Mouse (Mus musculus) midbrain, embryonic 15.5 days (tissue): ENCODE data around the gene Ntn1. TPM values are rescaled to one million over a fixed set of nuclear protein-coding genes. Genes with fewer than 3 reads are reported as not detected.
A peak's percentile ranks its signal among the peaks of the same experiment; 100 is the strongest.

Source experiments
- ATAC-seq: fragments of 200-750 bp; cut with Nextera tagmentation; replicated peaks from 2 replicates; pipeline ENCODE4 v1.8.0; 2017; ENCODE audit warnings: moderate TSS enrichment
- H3K27ac ChIP-seq: fragments of 300-500 bp; sonication (generic); 2 replicates; pipeline ENCODE4 v1.5.1; 2015; ENCODE audit warnings: mild to moderate bottlenecking, inconsistent platforms
- H3K27me3 ChIP-seq: fragments of 300-500 bp; sonication (generic); replicated peaks from 2 replicates; pipeline ENCODE4 v1.6.1; 2015; ENCODE audit warnings: inconsistent platforms
- H3K36me3 ChIP-seq: fragments of 300-500 bp; sonication (generic); replicated peaks from 2 replicates; pipeline ENCODE4 v1.6.1; 2015; ENCODE audit warnings: inconsistent platforms
- H3K4me1 ChIP-seq: fragments of 300-500 bp; sonication (generic); 2 replicates; pipeline ENCODE4 v1.6.1; 2015; ENCODE audit warnings: inconsistent platforms
- H3K4me2 ChIP-seq: fragments of 300-500 bp; sonication (generic); 2 replicates; pipeline ENCODE4 v1.6.1; 2015; ENCODE audit warnings: inconsistent platforms, mild to moderate bottlenecking, moderate library complexity
- H3K4me3 ChIP-seq: fragments of 300-500 bp; sonication (generic); 2 replicates; pipeline ENCODE4 v1.5.1; 2015; ENCODE audit warnings: mild to moderate bottlenecking, inconsistent platforms
- H3K9ac ChIP-seq: fragments of 300-500 bp; sonication (generic); 2 replicates; pipeline ENCODE4 v1.6.1; 2015; ENCODE audit warnings: mild to moderate bottlenecking, inconsistent platforms
- H3K9me3 ChIP-seq: fragments of 300-500 bp; sonication (generic); 2 replicates; pipeline ENCODE4 v1.6.1; 2016; ENCODE audit warnings: inconsistent platforms
- WGBS: fragments of 180-500 bp; shearing (Covaris S2); methylation state at CpG from one replicate; pipeline ENCODE4 v1.1.7; 2015; ENCODE audit warnings: mixed read lengths; 5-methylcytosine and 5-hydroxymethylcytosine counted together
- polyA plus RNA-seq: library from polyadenylated mRNA; unstranded; fragments of >200 nt; fragmentation: Nextera tagmentation; extraction: Ambion mirVana; gene quantifications from 2 replicates; pipeline ENCODE4 v1.2.1, GENCODE M21; 2015

Gene Ntn1
- polyA plus RNA-seq, 1 experiment from 2014 or later: 23.2 TPM

- H3K36me3 ChIP-seq: no peaks in the 10 kb centered on the region
- H3K27ac ChIP-seq: no peak overlapping the region
- no peak for ATAC-seq
- no peaks in the 10 kb centered on the region for H3K9me3 ChIP-seq
- no peak overlapping the region for H3K9ac ChIP-seq
- no peak overlapping the region for H3K4me3 ChIP-seq
- no peak overlapping the region for H3K4me2 ChIP-seq
- no peaks in the 10 kb centered on the region for H3K27me3 ChIP-seq
- H3K4me1 ChIP-seq: peaks cover 28% of the 10 kb centered on the region
- 88% methylated on average over 3 of the region's 3 CpGs for WGBS
Observed at GRCm38 (mm10) chr11:68213896-68214295, 186.7 kb downstream of the Ntn1 start.

GRCm38 (mm10) chr11:68211924-68212578, 188.6 kb downstream of the Ntn1 start:
- H3K27me3 ChIP-seq: no peaks in the 10 kb centered on the region
- no peak overlapping the region for H3K4me3 ChIP-seq
- H3K9ac ChIP-seq: no peak overlapping the region
- no peak overlapping the region for H3K27ac ChIP-seq
- no peaks in the 10 kb centered on the region for H3K9me3 ChIP-seq
- 62% methylated on average over 8 of the region's 8 CpGs for WGBS
- no peak overlapping the region for H3K4me2 ChIP-seq
- no peak for ATAC-seq
- H3K4me1 ChIP-seq: peaks cover 28% of the 10 kb centered on the region
- H3K36me3 ChIP-seq: no peaks in the 10 kb centered on the region

DNA sequence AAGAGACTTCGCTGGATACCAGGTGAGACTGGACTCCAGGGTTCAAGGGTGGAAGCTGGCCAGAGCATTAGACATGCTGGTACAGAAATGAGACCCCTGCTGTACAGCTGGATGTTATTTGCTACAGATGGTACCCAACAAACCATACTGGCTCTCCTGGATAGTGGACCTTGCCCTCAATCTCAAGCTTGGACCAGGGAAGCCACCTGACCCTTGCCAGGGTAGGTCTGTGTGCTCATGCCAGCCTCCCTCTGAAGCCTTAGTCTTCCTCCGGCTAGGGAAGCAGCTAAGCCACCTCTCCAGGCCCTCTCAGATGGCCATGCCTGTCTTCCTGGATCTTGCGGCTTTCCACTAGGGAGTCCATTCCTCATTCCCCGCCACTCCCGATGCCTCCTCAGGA, 189.9 kb downstream of the Ntn1 start:
- WGBS: 91% methylated on average over 5 of the region's 5 CpGs
- no peaks in the 10 kb centered on the region for H3K27me3 ChIP-seq
- H3K9ac ChIP-seq: no peak overlapping the region
- no peaks in the 10 kb centered on the region for H3K36me3 ChIP-seq
- no peak overlapping the region for H3K4me2 ChIP-seq
- no peak overlapping the region for H3K4me3 ChIP-seq
- H3K9me3 ChIP-seq: no peaks in the 10 kb centered on the region
- ATAC-seq: no peak
- 0 out of 2 replicates have a peak overlapping the region, but pooled peaks have one; percentile 2 for H3K27ac ChIP-seq
- peaks cover 20% of the 10 kb centered on the region for H3K4me1 ChIP-seq

GRCm38 (mm10) chr11:68209506-68209905, 191.1 kb downstream of the Ntn1 start:
- peaks cover 8% of the 10 kb centered on the region for H3K4me1 ChIP-seq
- H3K36me3 ChIP-seq: no peaks in the 10 kb centered on the region
- H3K4me2 ChIP-seq: no peak overlapping the region
- no peaks in the 10 kb centered on the region for H3K9me3 ChIP-seq
- 95% methylated on average over 4 of the region's 4 CpGs for WGBS
- H3K27me3 ChIP-seq: 0 out of 2 replicates have a peak, but pooled peaks cover 2% of the 10 kb centered on the region
- no peak overlapping the region for H3K9ac ChIP-seq
- ATAC-seq: no peak
- H3K4me3 ChIP-seq: no peak overlapping the region
- H3K27ac ChIP-seq: no peak overlapping the region

GRCm38 (mm10) chr11:68208582-68208981, 192.0 kb downstream of the Ntn1 start:
- Histone ChIP-seq H3K4me3 (no peak overlapping the region), H3K9me3 (no peaks in the 10 kb centered on the region), H3K9ac (no peak overlapping the region), H3K4me1 (0 out of 2 replicates have a peak, but pooled peaks cover under 1% of the 10 kb centered on the region), H3K27me3 (0 out of 2 replicates have a peak, but pooled peaks cover 4% of the 10 kb centered on the region), H3K36me3 (no peaks in the 10 kb centered on the region), H3K4me2 (no peak overlapping the region), H3K27ac (no peak overlapping the region)
- no peak for ATAC-seq
- WGBS: 93% methylated on average over 1 of the region's 1 CpGs

- no peak overlapping the region for H3K27ac ChIP-seq
- no peak for ATAC-seq
- WGBS: 89% methylated on average over 2 of the region's 2 CpGs
Observed at GRCm38 (mm10) chr11:68208023-68208422, 192.6 kb downstream of the Ntn1 start.

DNA sequence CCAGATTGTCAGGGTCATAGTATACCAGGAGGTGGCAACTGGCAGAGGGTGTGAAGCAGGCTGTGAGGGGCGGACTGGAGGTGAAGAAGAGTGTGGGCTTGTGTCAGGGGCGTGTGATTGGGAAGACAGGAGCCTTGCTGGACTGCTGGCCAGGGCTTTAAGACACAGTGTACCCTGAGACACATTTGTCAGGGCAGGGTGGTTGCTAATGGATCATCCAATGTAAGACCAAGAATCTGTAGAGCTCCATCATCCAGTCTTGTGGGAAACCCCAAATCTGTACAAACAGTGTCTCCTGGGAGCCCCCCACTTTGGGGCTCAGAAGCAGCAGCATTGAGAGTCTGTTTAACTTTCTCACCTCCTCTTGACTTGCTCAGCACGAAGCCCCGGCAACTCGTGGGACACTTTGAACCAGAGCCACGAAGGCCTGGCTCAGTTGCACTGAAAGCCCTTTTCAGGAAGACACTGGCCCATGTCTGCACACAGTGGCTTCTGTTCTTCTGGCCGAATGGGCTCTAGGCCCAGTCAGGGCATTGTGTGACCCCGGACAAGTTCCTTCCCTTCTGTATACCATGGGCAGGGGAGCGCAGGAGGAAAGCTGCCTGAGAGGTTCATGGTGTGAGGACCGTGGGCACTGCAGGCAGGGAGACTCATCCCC, 194.9 kb downstream of the Ntn1 start:
- peaks cover 3% of the 10 kb centered on the region; the same call in 1 of the 2 replicates for H3K4me1 ChIP-seq
- 88% methylated on average over 10 of the region's 10 CpGs for WGBS
- H3K4me3 ChIP-seq: no peak overlapping the region
- H3K36me3 ChIP-seq: no peaks in the 10 kb centered on the region
- H3K9me3 ChIP-seq: no peaks in the 10 kb centered on the region
- no peak overlapping the region for H3K4me2 ChIP-seq
- H3K27ac ChIP-seq: no peak overlapping the region
- H3K9ac ChIP-seq: no peak overlapping the region
- ATAC-seq: 0 out of 2 replicates have a peak, but pooled peaks have one; percentile 17
- H3K27me3 ChIP-seq: 0 out of 2 replicates have a peak, but pooled peaks cover 4% of the 10 kb centered on the region

More at GRCm38 (mm10) chr11:68208023-68208422, 192.6 kb downstream of the Ntn1 start:
- H3K4me3 ChIP-seq: no peak overlapping the region
- no peaks in the 10 kb centered on the region for H3K9me3 ChIP-seq
- no peaks in the 10 kb centered on the region for H3K36me3 ChIP-seq
- no peak overlapping the region for H3K9ac ChIP-seq
- 0 out of 2 replicates have a peak, but pooled peaks cover 4% of the 10 kb centered on the region for H3K27me3 ChIP-seq
- H3K4me2 ChIP-seq: no peak overlapping the region
- H3K4me1 ChIP-seq: no peaks in the 10 kb centered on the region

GRCm38 (mm10) chr11:68204407-68204806, 196.2 kb downstream of the Ntn1 start:
- H3K4me2 ChIP-seq: no peak overlapping the region

GRCm38 (mm10) chr11:68203658-68204315, 196.8 kb downstream of the Ntn1 start:
- WGBS: 74% methylated on average over 10 of the region's 10 CpGs
- peaks cover 9% of the 10 kb centered on the region; the same call in 1 of the 2 replicates for H3K4me1 ChIP-seq
- H3K27me3 ChIP-seq: 0 out of 2 replicates have a peak, but pooled peaks cover 4% of the 10 kb centered on the region
- H3K4me3 ChIP-seq: no peak overlapping the region
- H3K4me2 ChIP-seq: no peak overlapping the region
- H3K36me3 ChIP-seq: no peaks in the 10 kb centered on the region
- H3K27ac ChIP-seq: no peak overlapping the region
- H3K9me3 ChIP-seq: no peaks in the 10 kb centered on the region
- no peak for ATAC-seq
- no peak overlapping the region for H3K9ac ChIP-seq

More at GRCm38 (mm10) chr11:68204407-68204806, 196.2 kb downstream of the Ntn1 start:
- no peak for ATAC-seq
- Histone ChIP-seq H3K27ac (no peak overlapping the region), H3K9me3 (no peaks in the 10 kb centered on the region), H3K4me3 (no peak overlapping the region), H3K27me3 (0 out of 2 replicates have a peak, but pooled peaks cover 4% of the 10 kb centered on the region), H3K4me1 (peaks cover 9% of the 10 kb centered on the region; the same call in 1 of the 2 replicates), H3K9ac (no peak overlapping the region), H3K36me3 (no peaks in the 10 kb centered on the region)
- WGBS: 86% methylated on average over 5 of the region's 5 CpGs

DNA sequence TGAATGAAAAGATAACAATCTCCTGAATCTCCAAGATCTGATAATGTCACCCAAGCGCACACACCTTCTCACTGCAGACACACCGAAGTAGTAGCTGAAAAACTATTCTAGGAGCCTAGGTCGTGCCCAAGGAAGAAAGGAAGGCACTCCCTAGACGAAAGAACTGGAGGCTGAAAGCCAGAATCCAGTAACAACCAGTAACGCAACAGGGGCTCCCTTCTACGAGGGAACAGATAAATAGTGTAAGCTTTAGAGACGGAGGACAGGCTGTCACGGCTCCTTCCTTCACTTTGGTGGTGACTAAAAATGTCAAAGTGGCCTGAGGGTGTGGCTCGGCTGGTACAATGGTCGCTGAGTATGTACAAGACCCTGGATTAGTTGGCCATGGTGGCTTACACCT, 198.1 kb downstream of the Ntn1 start:
- ATAC-seq: no peak
- H3K4me3 ChIP-seq: no peak overlapping the region
- 48% methylated on average over 10 of the region's 10 CpGs for WGBS

DNA sequence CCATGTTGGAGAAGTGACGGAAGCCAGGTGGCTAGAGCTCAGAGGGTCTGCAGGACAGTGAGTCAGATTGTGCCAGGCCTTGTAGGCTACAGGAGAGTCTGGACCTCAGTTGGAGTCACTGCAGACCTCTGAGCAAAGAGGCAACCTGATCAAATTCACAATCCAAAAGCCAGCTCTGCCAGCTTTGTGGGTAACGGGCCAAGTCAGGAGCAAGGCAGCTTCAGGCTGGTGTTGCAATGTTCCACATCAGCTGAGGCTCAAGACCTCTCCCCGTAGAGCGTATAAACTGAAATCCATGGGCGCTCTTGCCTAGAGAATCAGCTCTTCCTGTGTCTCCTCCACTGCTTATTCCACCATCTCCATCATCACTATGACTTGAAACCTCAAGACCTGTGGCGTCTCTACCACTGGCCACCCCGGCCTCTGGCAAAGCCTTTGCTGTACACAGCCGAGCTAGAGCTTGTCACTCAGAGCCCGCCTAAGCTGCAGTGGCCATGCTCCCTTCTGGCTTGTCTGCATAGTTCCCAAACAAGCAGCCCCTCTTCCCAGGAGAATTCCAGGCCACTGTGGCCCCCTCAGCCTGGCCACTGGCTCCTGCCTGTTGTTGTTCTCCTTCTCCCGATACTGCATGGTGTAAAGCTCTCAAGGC, 198.7 kb downstream of the Ntn1 start:
- WGBS: 78% methylated on average over 10 of the region's 10 CpGs
- Histone ChIP-seq H3K9ac (no peak overlapping the region), H3K4me1 (peaks cover 9% of the 10 kb centered on the region; the same call in 1 of the 2 replicates), H3K27me3 (0 out of 2 replicates have a peak, but pooled peaks cover 4% of the 10 kb centered on the region), H3K4me3 (no peak overlapping the region), H3K4me2 (no peak overlapping the region), H3K36me3 (no peaks in the 10 kb centered on the region), H3K27ac (0 out of 2 replicates have a peak overlapping the region, but pooled peaks have one; percentile 5), H3K9me3 (no peaks in the 10 kb centered on the region)
- no peak for ATAC-seq

More for the DNA sequence above, 198.1 kb downstream of the Ntn1 start:
- H3K9ac ChIP-seq: no peak overlapping the region
- H3K4me1 ChIP-seq: peaks cover 9% of the 10 kb centered on the region; the same call in 1 of the 2 replicates
- H3K27me3 ChIP-seq: 0 out of 2 replicates have a peak, but pooled peaks cover 4% of the 10 kb centered on the region
- no peaks in the 10 kb centered on the region for H3K9me3 ChIP-seq
- no peaks in the 10 kb centered on the region for H3K36me3 ChIP-seq
- H3K4me2 ChIP-seq: no peak overlapping the region
- no peak overlapping the region for H3K27ac ChIP-seq
